Mouse (Mus musculus) leukemia stem cell, adult 10-12 weeks (primary cell): ENCODE data around the gene Hpgds. TPM values are rescaled to one million over a fixed set of nuclear protein-coding genes. Genes with fewer than 3 reads are reported as not detected.

Source experiments
- polyA plus RNA-seq: library from polyadenylated mRNA; stranded (reverse); fragments of >175 nt; gene quantifications from 2 replicates; pipeline ENCODE4 v1.2.3, GENCODE M21; 2012; ENCODE audit warnings: low replicate concordance

Gene Hpgds
- 0.51 and 0.56 TPM in 2 replicates for polyA plus RNA-seq

DNA sequence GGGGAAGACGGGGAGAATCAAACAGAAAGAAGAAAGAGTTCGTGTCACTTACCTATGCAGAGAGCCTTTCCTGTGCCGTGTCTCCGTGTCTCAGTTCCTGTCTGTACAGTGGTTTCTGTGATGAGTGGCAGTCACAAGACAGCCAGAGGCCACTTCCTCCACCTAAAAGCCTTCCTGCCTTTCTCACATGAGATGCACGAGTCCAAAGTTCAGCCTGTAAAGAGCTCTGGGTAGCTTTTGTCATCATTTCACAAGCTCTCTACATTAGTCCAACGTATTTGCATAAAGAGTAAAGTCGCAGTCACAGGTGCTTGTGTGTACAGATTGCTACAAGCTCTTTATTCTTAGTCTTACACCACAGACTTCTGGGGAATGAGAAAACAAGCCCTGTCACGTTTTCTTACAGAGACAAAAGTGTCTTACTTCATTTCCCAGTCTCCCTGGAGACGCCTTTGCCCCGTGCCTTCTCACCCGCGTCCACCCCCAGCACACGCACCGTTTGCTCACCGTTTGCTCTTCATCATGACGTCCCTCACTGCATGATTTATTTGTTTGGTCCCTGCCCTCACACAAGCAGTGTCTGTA, at the start of gene Hpgds:
Hpgds (minus strand) TSS at position 288 of the 585 bp plus-strand sequence.

Other genes starting within 250 kb of the Hpgds start
- gene Smarcad1, start 102.3 kb downstream of the Hpgds start, polyA plus RNA-seq: 8.9 and 10.9 TPM in 2 replicates
- not detected in 2 replicates for gene C130060K24Rik, start 236.2 kb upstream of the Hpgds start, polyA plus RNA-seq